Mouse (Mus musculus) small intestine, adult 2 months (tissue): ENCODE results near the gene Mrpl38. TPM values are rescaled to one million over a fixed set of nuclear protein-coding genes. Genes with fewer than 3 reads are reported as not detected.

Experiments
- H3K27ac ChIP-seq: fragments of 200-500 bp; 2 replicates; pipeline ENCODE4 v1.5.1; 2012; ENCODE audit warnings: low read depth, low read length, control low read depth, inconsistent platforms; ENCODE audit not compliant: insufficient read depth
- H3K27me3 ChIP-seq: fragments of 200-500 bp; 2 replicates; pipeline ENCODE4 v1.6.1; 2012; ENCODE audit warnings: mild to moderate bottlenecking, moderate library complexity, low read length, inconsistent platforms; ENCODE audit not compliant: control insufficient read depth, insufficient read depth
- H3K36me3 ChIP-seq: fragments of 200-500 bp; 2 replicates; pipeline ENCODE4 v1.6.1; 2012; ENCODE audit warnings: mild to moderate bottlenecking, low read length, control low read depth, inconsistent platforms; ENCODE audit not compliant: control insufficient read depth, insufficient read depth
- H3K4me1 ChIP-seq: fragments of 200-500 bp; 2 replicates; pipeline ENCODE4 v1.6.1; 2012; ENCODE audit warnings: low read length, inconsistent platforms, mixed read lengths; ENCODE audit not compliant: control insufficient read depth, insufficient read depth, insufficient read length
- H3K4me3 ChIP-seq: fragments of 200-500 bp; 2 replicates; pipeline ENCODE4 v1.5.1; 2012; ENCODE audit warnings: low read depth, mild to moderate bottlenecking, control low read depth, inconsistent platforms, low read length, moderate library complexity
- CTCF ChIP-seq: fragments of 200-500 bp; IDR thresholded peaks from 2 replicates; pipeline ENCODE4 v1.5.1; 2012; ENCODE audit warnings: low read depth, mild to moderate bottlenecking, control low read depth, inconsistent platforms, low read length, moderate library complexity, mixed read lengths; ENCODE audit not compliant: insufficient replicate concordance, insufficient read length; ENCODE audit errors: extremely low read depth
- POLR2A ChIP-seq: fragments of 200-500 bp; IDR thresholded peaks from 2 replicates; pipeline ENCODE4 v1.6.1; 2012; ENCODE audit warnings: low read depth, mild to moderate bottlenecking, control low read depth, inconsistent platforms, low read length, moderate library complexity
- WGBS: fragments of 180-500 bp; shearing (Covaris S2); methylation state at CpG from one replicate; pipeline ENCODE4 v1.1.7; 2018; 5-methylcytosine and 5-hydroxymethylcytosine counted together
- polyA plus RNA-seq: library from polyadenylated mRNA; depleted of rRNA; stranded (reverse); fragments of >200 nt; gene quantifications from 2 replicates; pipeline ENCODE4 v1.2.3, GENCODE M21; 2012

The Mrpl38 gene
- polyA plus RNA-seq, 1 experiment = 40.1 TPM

DNA sequence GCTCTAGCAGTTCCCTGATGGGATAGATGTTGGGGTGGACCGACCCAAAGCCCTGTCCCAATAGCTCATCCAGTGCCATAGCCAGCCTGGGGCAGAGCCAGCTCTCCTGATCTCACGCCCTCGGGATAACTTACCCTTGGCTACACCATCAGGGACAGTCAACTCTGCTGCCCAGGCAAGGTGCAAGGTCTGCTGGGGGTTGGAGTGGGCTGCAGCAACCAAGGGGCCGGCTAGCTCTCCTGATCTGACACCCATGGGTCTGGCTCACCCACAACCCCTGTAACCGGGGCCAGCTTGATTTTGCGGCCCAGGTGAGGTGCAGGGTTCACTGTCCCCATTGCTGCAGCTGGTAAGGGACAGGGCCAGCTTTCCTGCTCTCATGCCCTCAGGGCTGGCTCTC lies 47.1 kb downstream of the Mrpl38 start:
- Histone ChIP-seq H3K27ac (no peak overlapping the region), H3K36me3 (no peaks in the 10 kb centered on the region), H3K4me1 (peaks cover 12% of the 10 kb centered on the region; the same call in 1 of the 2 replicates), H3K4me3 (no peak overlapping the region), H3K27me3 (no peaks in the 10 kb centered on the region)
- WGBS = 84% methylated on average over 6 of the region's 6 CpGs
- TF ChIP-seq POLR2A (no peak), CTCF (no peak)

DNA sequence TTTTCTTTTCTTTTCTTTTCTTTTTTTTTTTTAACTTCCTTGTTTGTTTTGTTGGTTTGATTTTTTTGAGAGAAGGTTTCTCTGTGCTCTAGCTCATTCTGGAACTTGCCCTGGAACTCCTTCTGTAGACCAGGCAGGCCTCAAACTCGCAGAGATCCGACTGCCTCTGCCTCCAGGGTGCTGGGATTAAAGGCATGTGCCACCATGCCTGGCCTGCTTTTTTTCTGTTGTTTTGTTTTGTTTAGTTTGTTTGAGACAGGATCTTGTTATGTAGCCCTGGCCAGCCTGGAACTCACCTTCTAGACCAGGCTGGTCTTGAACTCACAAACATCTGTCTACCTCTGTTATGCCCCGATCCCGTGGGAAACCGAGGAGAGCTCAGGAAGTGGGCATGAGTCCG lies 49.1 kb downstream of the Mrpl38 start:
- Histone ChIP-seq H3K4me3 (no peak overlapping the region), H3K4me1 (peaks cover 17% of the 10 kb centered on the region), H3K27me3 (no peaks in the 10 kb centered on the region), H3K36me3 (no peaks in the 10 kb centered on the region), H3K27ac (no peak overlapping the region)
- WGBS = 89% methylated on average over 6 of the region's 6 CpGs
- TF ChIP-seq CTCF (no peak), POLR2A (no peak)

DNA sequence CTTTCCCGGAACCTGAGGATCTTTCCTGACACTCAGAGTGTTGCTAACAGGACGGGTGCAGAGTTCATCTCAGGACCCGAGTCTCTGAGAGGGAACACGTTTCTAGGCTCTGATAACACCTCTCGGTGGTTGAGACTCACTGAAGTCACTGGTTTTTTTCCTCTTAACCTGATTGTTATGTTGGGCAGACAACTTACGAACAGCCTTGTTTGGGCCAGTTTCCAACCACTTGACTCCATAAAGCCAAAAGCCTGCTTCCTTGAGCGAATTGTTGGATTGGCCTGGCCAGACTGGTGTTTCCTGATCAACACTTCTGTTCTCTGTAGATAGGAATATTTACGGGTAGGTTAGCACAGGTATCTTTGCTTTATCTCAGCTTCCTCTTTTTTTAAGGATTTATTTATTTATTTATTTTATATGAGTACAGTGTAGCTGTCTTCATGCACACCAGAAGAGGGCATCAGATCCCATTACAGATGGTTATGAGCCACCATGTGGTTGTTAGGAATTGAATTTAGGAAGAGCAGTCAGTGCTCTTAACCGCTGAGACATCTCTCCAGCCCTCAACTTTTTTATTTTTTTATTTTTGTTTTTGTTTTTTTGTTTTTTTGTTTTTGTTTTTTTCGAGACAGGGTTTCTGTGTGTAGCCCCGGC lies 49.8 kb downstream of the Mrpl38 start:
- 32% methylated on average over 11 of the region's 11 CpGs for WGBS
- Histone ChIP-seq H3K36me3 (peaks cover 2% of the 10 kb centered on the region; the same call in 1 of the 2 replicates), H3K27me3 (no peaks in the 10 kb centered on the region), H3K4me1 (peaks cover 17% of the 10 kb centered on the region), H3K27ac (peak overlapping the region; percentile 99), H3K4me3 (no peak overlapping the region)
- no peak for TF ChIP-seq CTCF
- no peak for TF ChIP-seq POLR2A

DNA sequence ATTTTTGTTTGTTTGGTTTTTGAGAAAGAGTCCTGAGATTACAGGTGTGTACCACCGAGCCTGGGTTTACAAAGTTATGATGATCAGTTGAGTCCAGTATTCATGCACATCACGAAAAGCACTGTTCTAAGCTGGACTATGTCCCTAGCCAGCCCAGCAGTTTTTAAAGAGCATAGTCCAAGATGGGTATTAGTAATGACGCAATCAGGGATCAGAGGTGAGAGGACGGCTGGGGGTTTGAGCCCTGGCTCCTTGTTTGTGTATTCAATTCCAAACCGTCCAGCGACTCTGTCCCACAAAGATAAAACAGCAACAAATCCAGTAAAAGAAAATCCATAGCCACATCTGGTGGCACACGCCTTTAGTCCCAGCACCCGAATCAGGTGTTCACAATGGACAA lies 50.5 kb downstream of the Mrpl38 start:
- Histone ChIP-seq H3K4me1 (peaks cover 17% of the 10 kb centered on the region), H3K27ac (peak overlapping the region; percentile 99), H3K4me3 (no peak overlapping the region), H3K27me3 (no peaks in the 10 kb centered on the region), H3K36me3 (peaks cover 8% of the 10 kb centered on the region)
- WGBS = 14% methylated on average over 8 of the region's 8 CpGs
- TF ChIP-seq CTCF = no peak
- no peak for TF ChIP-seq POLR2A

DNA sequence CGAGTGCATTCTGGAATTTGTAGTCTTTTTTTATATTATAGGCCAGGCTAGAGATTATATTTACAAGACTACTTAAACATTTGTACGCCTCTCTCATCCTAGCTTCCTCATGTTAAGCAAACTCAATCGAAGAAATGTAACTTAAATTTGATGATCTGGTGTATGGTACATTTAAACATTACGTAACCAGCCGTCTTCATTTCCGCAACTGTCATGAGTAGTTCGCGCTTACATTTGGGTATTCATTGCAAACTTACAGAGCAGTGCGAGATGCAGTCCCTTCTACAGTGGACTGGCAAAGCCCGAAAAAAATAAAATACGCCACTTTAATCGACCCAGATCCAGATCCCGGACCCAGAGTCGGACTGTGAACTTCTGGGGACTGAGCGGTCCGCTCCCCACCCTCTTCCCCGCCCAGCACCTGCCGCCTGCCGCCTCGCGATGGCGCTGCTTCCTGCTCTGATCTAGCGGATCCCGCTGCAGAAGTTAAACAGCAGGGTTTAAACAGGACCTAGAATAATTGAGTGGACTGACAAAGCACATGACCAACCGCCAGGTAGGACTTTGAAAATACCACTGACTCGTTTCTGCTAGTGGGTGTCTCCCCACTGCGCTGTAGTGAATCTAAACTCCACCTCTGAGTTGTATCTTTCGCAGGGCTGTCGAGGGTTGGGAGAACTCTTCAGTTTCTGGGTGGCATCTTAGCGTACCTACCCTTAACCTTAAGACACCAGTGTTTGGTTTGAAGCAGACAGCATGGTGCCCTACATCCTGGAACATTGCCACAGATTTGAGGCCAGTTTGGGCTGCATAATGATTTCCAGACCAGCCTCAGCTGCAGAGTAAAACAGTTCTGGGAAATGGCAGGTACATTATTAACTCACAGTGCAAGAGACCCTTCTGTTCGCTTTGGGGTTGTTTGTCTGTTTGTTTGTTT lies 51.2 kb downstream of the Mrpl38 start:
- Histone ChIP-seq H3K36me3 (peaks cover 13% of the 10 kb centered on the region), H3K27me3 (no peaks in the 10 kb centered on the region), H3K4me3 (peak overlapping the region; percentile 61), H3K27ac (peak overlapping the region; percentile 97), H3K4me1 (peaks cover 17% of the 10 kb centered on the region)
- TF ChIP-seq POLR2A (peak; percentile 10; the same call in 1 of the 2 replicates), CTCF (peak; percentile 81)
- WGBS = 1% methylated on average over 31 of the region's 31 CpGs

DNA sequence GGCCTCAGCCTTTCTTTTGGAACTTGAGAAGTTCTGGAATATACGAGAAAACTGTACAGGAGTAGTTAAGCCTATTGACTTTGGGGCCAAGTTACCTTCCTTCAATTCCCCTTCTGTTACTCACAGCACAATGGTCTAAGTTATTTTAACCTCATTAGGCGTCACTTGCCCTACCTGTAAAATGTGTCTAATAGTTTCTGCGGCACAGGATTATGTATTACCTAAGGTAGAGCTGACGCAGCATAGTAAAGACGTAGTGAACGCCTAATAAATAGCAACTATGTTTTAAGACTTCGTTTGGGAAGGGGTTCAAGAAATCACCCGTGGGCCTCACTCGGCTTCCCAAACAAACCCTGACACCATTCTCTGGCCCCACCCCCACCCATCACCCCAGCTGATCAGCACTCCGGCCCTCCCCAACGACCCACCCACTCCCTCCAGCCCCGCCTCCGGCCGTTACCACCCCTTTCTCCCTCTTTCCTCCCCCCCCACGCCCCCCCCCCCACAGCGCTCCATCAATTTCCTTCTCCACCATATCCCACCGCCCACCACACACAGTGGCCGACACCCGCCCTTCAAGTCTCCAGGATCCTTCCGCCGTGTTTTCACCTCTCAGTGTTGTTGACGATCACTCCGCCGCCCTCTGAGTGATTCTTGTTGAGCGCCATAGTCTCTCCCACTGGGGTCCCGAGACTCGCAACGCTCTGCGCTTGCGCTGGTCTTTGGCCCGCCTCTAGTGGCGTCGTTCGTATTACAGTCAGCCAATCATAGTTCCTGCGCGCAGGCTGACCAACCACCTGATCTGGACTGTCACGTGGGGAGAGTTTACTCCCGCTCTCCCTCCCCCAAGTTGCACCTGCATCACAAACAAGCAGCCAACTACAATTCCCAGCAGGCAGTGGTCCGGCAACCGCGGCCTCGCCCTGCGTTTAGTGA lies 52.1 kb downstream of the Mrpl38 start, which contains the start of gene Wbp2:
Gene Wbp2, minus strand, starts transcription at position 738 of the 936 bp plus-strand sequence.
- Histone ChIP-seq H3K27ac (peak within 1 kb of the TSS; percentile 97), H3K27me3 (no peaks in the 10 kb centered on the region), H3K4me1 (peaks cover 17% of the 10 kb centered on the region), H3K36me3 (peaks cover 22% of the 10 kb centered on the region), H3K4me3 (peak within 1 kb of the TSS; percentile 81)
- 3% methylated on average over 40 of the region's 43 CpGs for WGBS
- TF ChIP-seq CTCF = no peak
- peak; percentile 70 for TF ChIP-seq POLR2A

DNA sequence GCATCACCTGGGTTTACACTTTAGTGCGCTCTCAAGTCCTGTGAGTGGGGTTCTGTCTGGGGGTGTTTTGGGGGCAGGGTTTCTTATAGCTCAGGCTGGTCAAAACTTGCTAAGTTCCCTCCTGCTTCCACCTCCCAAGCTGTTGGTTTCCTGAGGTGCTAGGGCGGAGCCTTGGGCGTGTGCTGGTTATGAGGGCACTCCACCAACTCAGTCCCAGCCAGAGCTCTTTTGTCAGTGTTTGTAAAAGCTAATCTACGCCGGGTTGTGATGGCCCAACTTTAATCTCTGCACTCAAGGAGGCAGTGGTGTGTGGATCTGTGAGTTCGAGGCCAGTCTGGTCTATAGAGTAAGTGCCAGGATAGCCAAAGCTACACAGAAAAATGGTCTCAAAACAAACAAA lies 54.5 kb downstream of the Mrpl38 start:
- 54% methylated on average over 6 of the region's 6 CpGs for WGBS
- Histone ChIP-seq H3K4me3 (no peak overlapping the region), H3K27me3 (no peaks in the 10 kb centered on the region), H3K4me1 (peaks cover 17% of the 10 kb centered on the region), H3K27ac (no peak overlapping the region), H3K36me3 (peaks cover 46% of the 10 kb centered on the region)
- no peak for TF ChIP-seq POLR2A
- no peak for TF ChIP-seq CTCF
